ENCODE assay signal across 12 mouse cellular contexts in genomic region chr8:80959588-80960268, GRCm38 (mm10).
"Had no signal": no experiment of that assay in that cellular context is flagged by ENCODE, and none has a peak within 500 bp of the region (broad histone marks: within the 10 kb centered on the region; RNA-seq: fewer than 3 reads in every experiment).

No protein-coding gene starts in this region.

- ATAC-seq: intestine, embryonic 15.5 days had no signal

- H3K4me1 ChIP-seq: liver, embryonic 15.5 days had no signal

- DNase-seq: kidney, adult 18-20 months; kidney, postnatal 4 days; left cerebral cortex, postnatal 4 days; liver; lung, adult 2 months; lung, postnatal 10 days; thymus, postnatal 4 days had no signal

- H3K36me3 ChIP-seq: intestine, embryonic 15.5 days; liver, embryonic 15.5 days; midbrain, embryonic 12.5 days had no signal

- H3K4me3 ChIP-seq: intestine, embryonic 15.5 days; liver, embryonic 15.5 days; megakaryocyte, embryonic 14.5 days; midbrain, embryonic 12.5 days had no signal

- H3K9ac ChIP-seq: intestine, embryonic 15.5 days; liver, embryonic 15.5 days; midbrain, embryonic 12.5 days had no signal

- H3K4me2 ChIP-seq: intestine, embryonic 15.5 days; liver, embryonic 15.5 days; midbrain, embryonic 12.5 days had no signal

- H3K27ac ChIP-seq: intestine, embryonic 15.5 days; liver, embryonic 15.5 days; midbrain, embryonic 12.5 days; stomach, postnatal 0 days had no signal

- H3K9me3 ChIP-seq: intestine, embryonic 15.5 days; liver, embryonic 15.5 days; megakaryocyte, embryonic 14.5 days had no signal

- H3K27me3 ChIP-seq: intestine, embryonic 15.5 days; liver, embryonic 15.5 days; megakaryocyte, embryonic 14.5 days; midbrain, embryonic 12.5 days had no signal
